8 mouse cellular contexts compared by ENCODE assay signal in genomic region chr15:85036566-85037342, GRCm38 (mm10). TPM values are rescaled to one million over a fixed set of nuclear protein-coding genes. Genes with fewer than 3 reads are reported as not detected.
A peak's percentile ranks its signal among the peaks of the same experiment; 100 is the strongest.
DNase-seq lines count a peak whose midpoint lies in the region; ATAC-seq lines count a peak whose summit lies in the region.

No protein-coding gene starts in this region.

- intact Hi-C loops in gastrocnemius, postnatal 14 days (cut with DNase I; ENCODE audit: low total_unique reads), result no loop called here
- intact Hi-C loops in left cerebral cortex, postnatal 14 days (cut with DNase I), result loop anchor here (5.0 kb wide), 1 partner anchor 39 kb away; no protein-coding TSS in a partner anchor

- peak; percentile 93 for ATAC-seq in intestine, embryonic 14.5 days (replicated peaks; ENCODE audit: low FRiP score, low TSS enrichment, low read depth)

- peak overlapping the region; percentile 80; the same call in 1 of the 2 replicates for H3K27ac ChIP-seq in intestine, embryonic 14.5 days (ENCODE audit: low read depth)

- DNase-seq in adipocyte (ENCODE audit: low spot score), result peak; percentile 94
- peak; percentile 96 for DNase-seq in embryo, embryonic 10 days (ENCODE audit: low spot score)
- peak; percentile 96 for DNase-seq in gastrocnemius, postnatal 14 days
- peak; percentile 99 for DNase-seq in intestine, embryonic 14.5 days (ENCODE audit: low spot score)
- peak; percentile 97 to 98 for DNase-seq in left cerebral cortex, postnatal 14 days (ENCODE audit: low spot score in 2 of 2)
- DNase-seq in mesoderm, embryonic 11.5 days (ENCODE audit: low read depth, low spot score), result peak; percentile 99
- peak; percentile 96 for DNase-seq in right cerebral cortex, postnatal 36 days (ENCODE audit: low spot score in 2 of 2)
- DNase-seq in yolk sac, embryonic 10.5 days (ENCODE audit: low spot score), result peak; percentile 96

- peak overlapping the region; percentile 90 for H3K4me2 ChIP-seq in intestine, embryonic 14.5 days (ENCODE audit: low read length)

- no peaks in the 10 kb centered on the region for H3K36me3 ChIP-seq in intestine, embryonic 14.5 days (ENCODE audit: control insufficient read depth, insufficient read depth, low read length)

- peaks cover 17% of the 10 kb centered on the region for H3K4me1 ChIP-seq in intestine, embryonic 14.5 days (replicated peaks; ENCODE audit: control insufficient read depth, insufficient read depth, low read length)

- peaks cover 4% of the 10 kb centered on the region; the same call in 1 of the 2 replicates for H3K9me3 ChIP-seq in intestine, embryonic 14.5 days (ENCODE audit: control insufficient read depth, low read length)

- H3K4me3 ChIP-seq in intestine, embryonic 14.5 days (ENCODE audit: low read depth, low read length), result peak overlapping the region; percentile 72

- under 1% methylated on average over 66 of the region's 75 CpGs for WGBS in intestine, embryonic 14.5 days

- H3K27me3 ChIP-seq in intestine, embryonic 14.5 days (replicated peaks; ENCODE audit: control insufficient read depth, insufficient read depth, low read length), result no peaks in the 10 kb centered on the region

- H3K9ac ChIP-seq in intestine, embryonic 14.5 days (ENCODE audit: low read length), result peak overlapping the region; percentile 80

RNA-seq across cellular contexts. Expression of gene Fam118a, which starts 8.0 kb away (rescaled TPM):
- 1 to 10 TPM; 5.1 to 5.3 TPM for total RNA-seq in gastrocnemius, postnatal 14 days (2021)
- polyA plus RNA-seq in intestine, embryonic 14.5 days (2014; fragmentation: Nextera tagmentation; extraction: Ambion mirVana), result 32.6 and 35.1 TPM in 2 replicates
- 10 to 100 TPM; 29.0 to 29.5 TPM for total RNA-seq in left cerebral cortex, postnatal 14 days (2021)

RNA-seq across cellular contexts. Expression of gene Upk3a, which starts 19.8 kb away (rescaled TPM):
- total RNA-seq in gastrocnemius, postnatal 14 days (2021), result not detected
- 1.2 and 2.1 TPM in 2 replicates for polyA plus RNA-seq in intestine, embryonic 14.5 days (2014; fragmentation: Nextera tagmentation; extraction: Ambion mirVana)
- total RNA-seq in left cerebral cortex, postnatal 14 days (2021), result not detected

RNA-seq across cellular contexts. Expression of gene 5031439G07Rik, which starts 48.4 kb away (rescaled TPM):
- total RNA-seq in gastrocnemius, postnatal 14 days (2021), result 10 to 100 TPM; 26.4 to 35.9 TPM
- polyA plus RNA-seq in intestine, embryonic 14.5 days (2014; fragmentation: Nextera tagmentation; extraction: Ambion mirVana), result 8.8 and 9.7 TPM in 2 replicates
- 100 to 1,000 TPM in 1 of 2 experiments, 10 to 100 TPM in 1; 96.1 to 106 TPM for total RNA-seq in left cerebral cortex, postnatal 14 days (2021)

Comparison
In these comparisons a context has a peak if more than half of its experiments do, and no peak if none do; other contexts are left out.
1. Peak in every context shown above with its lines: DNase-seq, ATAC-seq, H3K4me3 ChIP-seq and H3K27ac ChIP-seq.
2. RNA of gene Fam118a, which starts 8.0 kb away (total RNA-seq): 29.0 to 29.5 TPM in left cerebral cortex, postnatal 14 days; 5.1 to 5.3 TPM in gastrocnemius, postnatal 14 days; every median in the first group is over 4 times any median in the second.